Mouse (Mus musculus) thymus, adult 2 months (tissue): Measurements from ENCODE around the gene Larp1b. TPM values are rescaled to one million over a fixed set of nuclear protein-coding genes. Genes with fewer than 3 reads are reported as not detected.

Experiments used
- DNase-seq: peaks from one replicate; pipeline ENCODE4 v3.0.0; 2021
- H3K27ac ChIP-seq: fragments of 200-500 bp; 2 replicates; pipeline ENCODE4 v1.5.1; 2012; ENCODE audit warnings: low read length, control low read depth; ENCODE audit not compliant: control insufficient read depth, insufficient read depth
- H3K27me3 ChIP-seq: fragments of 200-500 bp; 2 replicates; pipeline ENCODE4 v1.6.1; 2012; ENCODE audit warnings: mild to moderate bottlenecking, low read length, moderate library complexity, mixed read lengths; ENCODE audit not compliant: control insufficient read depth, insufficient read depth
- H3K36me3 ChIP-seq: fragments of 200-500 bp; 2 replicates; pipeline ENCODE4 v1.6.1; 2012; ENCODE audit warnings: mild to moderate bottlenecking, low read length, moderate library complexity; ENCODE audit not compliant: control insufficient read depth, insufficient read depth
- H3K4me1 ChIP-seq: fragments of 200-500 bp; replicated peaks from 2 replicates; pipeline ENCODE4 v1.6.1; 2012; ENCODE audit warnings: low read length; ENCODE audit not compliant: control insufficient read depth, insufficient read depth
- H3K4me3 ChIP-seq: fragments of 200-500 bp; 2 replicates; pipeline ENCODE4 v1.5.1; 2012; ENCODE audit warnings: mild to moderate bottlenecking, low read length, control low read depth, moderate library complexity; ENCODE audit not compliant: control insufficient read depth, insufficient read depth
- CTCF ChIP-seq: fragments of 200-500 bp; IDR thresholded peaks from 2 replicates; pipeline ENCODE4 v1.5.1; 2012; ENCODE audit warnings: mild to moderate bottlenecking, control low read depth, low read length, moderate library complexity, borderline replicate concordance; ENCODE audit not compliant: control insufficient read depth, poor library complexity, insufficient read depth; ENCODE audit errors: extremely low read depth
- POLR2A ChIP-seq: fragments of 200-500 bp; IDR thresholded peaks from 2 replicates; pipeline ENCODE4 v1.6.1; 2012; ENCODE audit warnings: mild to moderate bottlenecking, low read length, control low read depth, moderate library complexity; ENCODE audit not compliant: control insufficient read depth, poor library complexity, insufficient read depth; ENCODE audit errors: extremely low read depth
- WGBS: fragments of 180-500 bp; shearing (Covaris S2); methylation state at CpG from one replicate; pipeline ENCODE4 v1.1.7; 2018; 5-methylcytosine and 5-hydroxymethylcytosine counted together
- polyA plus RNA-seq: library from polyadenylated mRNA; depleted of rRNA; stranded (reverse); fragments of >200 nt; gene quantifications from 2 replicates; pipeline ENCODE4 v1.2.3, GENCODE M21; 2012

The Larp1b gene
- polyA plus RNA-seq, 1 experiment, result 4.8 TPM

DNA sequence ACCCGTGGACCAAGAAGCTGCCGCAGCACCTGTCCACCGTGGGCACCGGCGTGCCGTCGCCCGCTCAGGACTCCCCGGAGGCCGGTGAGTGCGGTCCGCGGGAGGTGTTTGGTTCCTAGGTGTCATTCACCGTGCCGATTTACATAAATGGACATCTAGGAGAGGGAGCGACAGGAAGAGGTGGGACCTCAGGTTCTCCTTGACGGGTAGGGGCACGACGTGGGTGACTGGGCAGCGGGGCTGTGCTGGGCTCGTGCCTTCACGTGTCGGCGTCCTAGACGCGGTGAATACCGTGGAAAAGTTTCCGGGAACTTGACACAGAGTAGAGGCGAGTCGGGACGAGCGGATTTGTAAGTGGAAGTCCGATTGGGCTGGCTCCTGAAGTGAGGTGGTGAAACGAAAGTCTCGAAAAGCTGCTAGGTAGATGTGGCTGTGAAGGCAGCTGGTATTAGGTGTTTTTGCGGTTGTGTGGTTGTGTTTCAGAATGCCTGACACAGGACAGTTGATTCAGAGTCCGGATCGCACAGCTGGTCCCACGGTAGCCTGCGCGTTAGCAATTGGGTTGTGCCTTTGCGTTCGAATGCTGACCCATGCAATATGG is 1.1 kb downstream of the Larp1b start:
- Histone ChIP-seq H3K27me3 (no peaks in the 10 kb centered on the region), H3K4me3 (peak overlapping the region; percentile 70), H3K36me3 (no peaks in the 10 kb centered on the region), H3K27ac (no peak overlapping the region), H3K4me1 (peaks cover 3% of the 10 kb centered on the region)
- WGBS, result 1% methylated on average over 43 of the region's 43 CpGs
- DNase-seq, result peak; percentile 53
- TF ChIP-seq POLR2A (no peak), CTCF (0 out of 2 replicates have a peak, but pooled peaks have one; percentile 10)

DNA sequence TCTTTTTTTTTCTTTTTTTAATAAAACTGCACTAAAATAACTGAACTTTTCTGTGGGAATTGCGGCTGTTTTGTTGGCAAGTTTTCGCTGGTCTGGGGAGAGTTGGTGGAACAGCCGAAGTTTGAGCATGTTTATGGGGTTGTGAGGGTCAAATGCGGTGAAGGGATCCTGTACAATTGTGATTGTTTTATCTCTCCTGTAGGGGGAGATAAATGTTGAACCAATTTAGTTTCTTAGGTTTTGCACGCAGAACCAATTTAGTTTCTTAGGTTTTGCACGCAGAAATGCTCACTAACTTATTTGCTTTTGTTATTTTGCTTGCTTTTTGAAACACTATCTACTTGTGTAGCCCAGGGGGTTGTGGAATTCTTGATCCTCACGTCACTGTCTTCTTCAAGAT is 1.7 kb downstream of the Larp1b start:
- no peak for TF ChIP-seq POLR2A
- H3K4me1 ChIP-seq, result peaks cover 3% of the 10 kb centered on the region
- H3K27ac ChIP-seq, result no peak overlapping the region
- H3K27me3 ChIP-seq, result no peaks in the 10 kb centered on the region
- DNase-seq, result peak; percentile 8
- H3K36me3 ChIP-seq, result no peaks in the 10 kb centered on the region
- H3K4me3 ChIP-seq, result peak overlapping the region; percentile 10; the same call in 1 of the 2 replicates
- WGBS, result 12% methylated on average over 7 of the region's 7 CpGs

DNA sequence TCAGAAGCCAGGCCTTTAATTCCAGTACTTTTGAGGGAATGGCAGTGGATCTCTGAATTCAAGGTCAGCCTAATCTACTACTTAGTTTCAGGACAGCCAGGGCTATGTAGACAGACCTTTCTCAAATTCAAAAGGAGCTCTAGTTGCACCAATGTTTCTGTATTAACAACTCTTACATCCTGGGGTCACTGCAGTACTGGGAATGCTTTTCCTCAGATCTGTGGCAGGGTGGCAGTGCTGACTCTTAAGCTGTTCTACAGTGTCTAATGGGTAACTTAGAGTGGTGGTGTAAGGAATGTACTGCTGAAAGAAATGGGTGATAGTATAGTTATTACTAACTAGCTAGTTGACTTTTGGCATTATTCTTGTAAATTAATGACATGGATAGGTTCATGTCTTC is 3.0 kb downstream of the Larp1b start:
- H3K4me3 ChIP-seq, result no peak overlapping the region
- no peak for TF ChIP-seq POLR2A
- TF ChIP-seq CTCF, result no peak
- no peak for DNase-seq

DNA sequence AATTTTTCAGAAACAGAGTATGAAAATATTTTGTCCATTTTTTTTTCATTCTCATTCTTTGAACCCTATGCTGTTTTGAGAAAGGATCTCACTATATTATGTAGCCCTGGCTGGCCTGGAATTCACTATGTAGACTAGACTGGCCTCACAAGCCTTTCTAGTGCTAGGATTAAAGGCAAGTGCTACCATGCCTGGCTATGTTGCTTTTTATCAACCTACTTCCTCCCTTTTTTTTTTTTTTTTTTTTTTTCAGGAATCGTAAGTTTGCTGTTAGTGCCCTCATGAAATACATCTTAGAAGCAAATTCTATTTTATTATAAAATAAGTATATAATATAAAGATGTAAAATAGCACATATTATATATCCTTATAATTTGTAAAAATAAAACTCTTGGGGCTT is 5.2 kb downstream of the Larp1b start:
- WGBS, result 93% methylated on average over 1 of the region's 1 CpGs
- H3K27me3 ChIP-seq, result no peaks in the 10 kb centered on the region

More for the DNA sequence above, 3.0 kb downstream of the Larp1b start:
- Histone ChIP-seq H3K27ac (no peak overlapping the region), H3K27me3 (no peaks in the 10 kb centered on the region), H3K36me3 (no peaks in the 10 kb centered on the region), H3K4me1 (peaks cover 3% of the 10 kb centered on the region)

DNA sequence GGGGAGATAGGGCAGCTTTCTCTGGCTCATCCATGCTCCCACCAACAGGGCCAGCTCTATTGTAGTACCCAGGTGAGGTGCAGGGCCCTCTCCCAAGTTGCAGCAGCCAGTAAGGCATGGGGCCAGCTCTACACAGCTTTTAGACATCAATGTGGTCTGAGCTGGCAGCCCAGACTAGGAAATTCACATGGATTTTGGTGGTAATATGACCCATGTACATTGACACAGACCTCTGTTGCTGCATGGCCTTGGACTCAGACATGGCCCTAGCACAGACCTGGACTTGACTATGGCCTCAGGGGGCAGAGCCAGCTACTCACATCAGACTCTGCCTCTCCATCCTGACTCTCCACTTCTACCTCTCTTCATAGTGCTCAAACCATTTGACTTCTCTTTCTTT is 9.2 kb downstream of the Larp1b start:
- H3K4me1 ChIP-seq, result no peaks in the 10 kb centered on the region
- TF ChIP-seq CTCF, result no peak
- TF ChIP-seq POLR2A, result no peak
- no peaks in the 10 kb centered on the region for H3K27me3 ChIP-seq
- no peak for DNase-seq
- no peak overlapping the region for H3K27ac ChIP-seq
- no peak overlapping the region for H3K4me3 ChIP-seq
- H3K36me3 ChIP-seq, result no peaks in the 10 kb centered on the region

More for the DNA sequence above, 5.2 kb downstream of the Larp1b start:
- Histone ChIP-seq H3K4me1 (no peaks in the 10 kb centered on the region), H3K27ac (no peak overlapping the region), H3K36me3 (no peaks in the 10 kb centered on the region), H3K4me3 (no peak overlapping the region)
- DNase-seq, result no peak
- no peak for TF ChIP-seq POLR2A
- TF ChIP-seq CTCF, result no peak

DNA sequence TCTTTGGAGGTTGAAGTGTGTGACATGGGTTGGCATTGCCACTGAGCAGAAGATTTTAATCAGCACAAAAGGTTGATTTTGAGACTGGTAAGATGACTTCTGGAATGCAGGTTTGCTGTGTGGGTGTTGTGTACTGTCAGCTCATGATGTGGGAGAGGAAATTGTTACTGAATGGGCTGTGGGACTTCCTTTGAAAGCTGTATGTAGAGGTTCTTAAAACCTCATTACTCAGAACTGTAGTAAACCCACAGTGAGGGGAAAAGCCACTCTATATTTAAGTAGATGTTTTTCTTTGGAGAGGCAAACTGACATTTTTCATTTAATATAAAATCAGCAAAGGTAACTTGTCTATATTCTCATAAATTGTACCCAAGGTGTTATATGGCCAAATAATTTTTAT is 31.1 kb downstream of the Larp1b start:
- no peaks in the 10 kb centered on the region for H3K36me3 ChIP-seq
- H3K27me3 ChIP-seq, result no peaks in the 10 kb centered on the region
- TF ChIP-seq POLR2A, result no peak
- TF ChIP-seq CTCF, result no peak
- no peaks in the 10 kb centered on the region for H3K4me1 ChIP-seq
- DNase-seq, result no peak
- no peak overlapping the region for H3K27ac ChIP-seq
- no peak overlapping the region for H3K4me3 ChIP-seq

DNA sequence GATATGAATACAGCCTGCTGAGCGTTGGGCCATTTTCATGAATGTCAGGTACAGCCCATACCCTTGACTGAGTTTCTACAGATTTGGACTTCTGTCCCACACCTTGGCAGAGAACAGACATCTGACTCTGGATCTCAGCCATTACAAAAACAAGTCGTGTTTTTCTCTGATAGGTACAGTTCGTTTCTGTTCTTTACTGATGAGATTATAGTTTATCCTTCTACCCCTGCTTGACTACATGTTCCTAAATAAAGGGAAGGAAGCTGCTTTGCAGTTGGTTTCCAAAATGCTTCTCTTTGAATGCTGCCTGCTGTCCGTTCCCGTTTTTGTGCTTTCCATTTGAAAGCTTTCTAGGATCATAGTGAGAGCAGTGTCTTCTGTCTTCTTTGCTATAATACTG is 37.9 kb downstream of the Larp1b start:
- no peaks in the 10 kb centered on the region for H3K4me1 ChIP-seq
- H3K36me3 ChIP-seq, result no peaks in the 10 kb centered on the region
- H3K27me3 ChIP-seq, result no peaks in the 10 kb centered on the region
- DNase-seq, result no peak
- no peak overlapping the region for H3K4me3 ChIP-seq
- 62% methylated on average over 5 of the region's 5 CpGs for WGBS
- H3K27ac ChIP-seq, result no peak overlapping the region
- no peak for TF ChIP-seq CTCF
- no peak for TF ChIP-seq POLR2A
